Mouse (Mus musculus) frontal cortex, postnatal 36 days (tissue): Measurements from ENCODE around the gene Gm7534.

Experiments used
- DNase-seq, 2 experiments: peaks; one replicate each; pipeline ENCODE4 v3.0.0; 2022; ENCODE audit warnings: low spot score in 2 of 2

The Gm7534 gene

GRCm38 (mm10) chr4:134202904-134203303 lies at the start of gene Gm7534:
Gene Gm7534 (minus strand): TSS chr4:134203004.
- no peak for DNase-seq

GRCm38 (mm10) chr4:134252131-134252910 lies 49.5 kb upstream of the Gm7534 start:
- no peak for DNase-seq

- peak; percentile 33 to 48 for DNase-seq
Observed at GRCm38 (mm10) chr4:134251241-134252130, 48.7 kb upstream of the Gm7534 start.

GRCm38 (mm10) chr4:134250930-134251240 lies 48.1 kb upstream of the Gm7534 start:
- peak in 1 of 2 experiments; percentile 48 for DNase-seq

- DNase-seq: no peak
Observed at GRCm38 (mm10) chr4:134250116-134250929, 47.5 kb upstream of the Gm7534 start.

GRCm38 (mm10) chr4:134249651-134250050 lies 46.8 kb upstream of the Gm7534 start:
- peak; percentile 64 to 72 for DNase-seq

- DNase-seq: no peak
Observed at GRCm38 (mm10) chr4:134246719-134247258, 44.0 kb upstream of the Gm7534 start, which contains the start of gene Gm30191. Gene Gm30191 (plus strand): TSS chr4:134246935.

GRCm38 (mm10) chr4:134246256-134246655 lies 43.5 kb upstream of the Gm7534 start:
- DNase-seq: no peak

GRCm38 (mm10) chr4:134245148-134245843 lies 42.5 kb upstream of the Gm7534 start, which contains the start of gene Zfp593:
Gene Zfp593 (minus strand): TSS chr4:134245592.
- DNase-seq: peak; percentile 94 to 96

- DNase-seq: no peak
Observed at GRCm38 (mm10) chr4:134243516-134244250, 40.9 kb upstream of the Gm7534 start, which contains the start of gene E130218I03Rik. Gene E130218I03Rik (plus strand): TSS chr4:134243662.

- no peak for DNase-seq
Observed at GRCm38 (mm10) chr4:134238686-134239085, 35.9 kb upstream of the Gm7534 start.

GRCm38 (mm10) chr4:134238279-134238651 lies 35.5 kb upstream of the Gm7534 start, which contains the start of gene Cnksr1:
Gene Cnksr1 (minus strand): TSS chr4:134238399.
- no peak for DNase-seq

- no peak for DNase-seq
Observed at GRCm38 (mm10) chr4:134237582-134238278, 34.9 kb upstream of the Gm7534 start.

- no peak for DNase-seq
Observed at GRCm38 (mm10) chr4:134234876-134235275, 32.1 kb upstream of the Gm7534 start.

GRCm38 (mm10) chr4:134230431-134230830 lies 27.6 kb upstream of the Gm7534 start:
- DNase-seq: no peak

- DNase-seq: no peak
Observed at GRCm38 (mm10) chr4:134227194-134227593, 24.4 kb upstream of the Gm7534 start, which contains the start of gene Catsper4. Gene Catsper4 (minus strand): TSS chr4:134227383.

GRCm38 (mm10) chr4:134222793-134223600 lies 20.2 kb upstream of the Gm7534 start:
- DNase-seq: no peak

- no peak for DNase-seq
Observed at GRCm38 (mm10) chr4:134206488-134207053, 3.8 kb upstream of the Gm7534 start.
